Mouse (Mus musculus): ENCODE data around the gene Pdk2. TPM values are rescaled to one million over a fixed set of nuclear protein-coding genes. Genes with fewer than 3 reads are reported as not detected.
"Not testable (repeated sequence)": the region's sequence is repeated elsewhere in the genome, so short reads cannot be mapped to it uniquely, and the experiment has no call there.

Gene Pdk2
- polyA plus RNA-seq, 2 experiments from 2014 or later, result 8.5 to 13.3 TPM

DNA sequence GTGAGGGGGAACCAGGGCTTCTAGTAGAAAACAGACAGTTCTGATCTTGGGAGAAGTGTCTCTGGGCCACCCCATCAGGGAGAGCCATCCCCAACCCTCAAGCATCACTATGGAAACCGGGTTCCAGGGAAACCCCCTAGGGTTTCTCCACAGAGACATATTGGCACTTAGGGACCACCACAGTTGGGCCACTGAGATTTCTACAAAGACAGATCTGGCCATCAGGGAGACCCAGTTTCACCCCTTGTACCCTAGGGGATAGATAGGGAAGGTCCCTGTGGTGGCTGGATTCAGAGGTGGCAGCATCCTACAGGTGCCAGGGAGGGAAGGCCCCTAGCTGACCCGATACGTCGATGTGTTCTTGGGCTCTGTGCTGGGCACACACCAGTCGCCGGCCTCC, 14.3 kb downstream of the Pdk2 start:
- no peak for ATAC-seq

DNA sequence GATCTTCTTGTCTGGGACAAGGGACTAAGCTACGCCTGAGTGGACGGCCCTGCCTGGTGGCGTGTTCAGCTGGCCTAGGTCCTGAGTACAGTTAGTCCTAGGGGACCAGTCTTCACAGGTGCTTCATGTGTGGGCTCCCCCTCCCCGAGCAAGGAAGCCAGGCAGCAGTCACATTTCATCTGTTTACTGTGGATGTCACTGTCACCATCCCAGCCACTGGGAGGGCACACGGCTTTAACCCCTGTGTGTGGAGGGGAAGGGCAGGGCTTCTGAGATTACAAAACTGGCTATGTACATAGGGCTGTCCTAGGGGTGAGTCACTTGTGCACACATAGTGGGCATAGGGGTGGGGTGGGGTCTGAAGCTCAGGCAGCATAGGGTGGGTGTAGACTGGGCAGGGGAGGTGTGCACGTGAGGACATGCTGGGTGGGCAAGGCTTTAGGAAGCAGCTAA, 15.0 kb downstream of the Pdk2 start:
- no peak for ATAC-seq

DNA sequence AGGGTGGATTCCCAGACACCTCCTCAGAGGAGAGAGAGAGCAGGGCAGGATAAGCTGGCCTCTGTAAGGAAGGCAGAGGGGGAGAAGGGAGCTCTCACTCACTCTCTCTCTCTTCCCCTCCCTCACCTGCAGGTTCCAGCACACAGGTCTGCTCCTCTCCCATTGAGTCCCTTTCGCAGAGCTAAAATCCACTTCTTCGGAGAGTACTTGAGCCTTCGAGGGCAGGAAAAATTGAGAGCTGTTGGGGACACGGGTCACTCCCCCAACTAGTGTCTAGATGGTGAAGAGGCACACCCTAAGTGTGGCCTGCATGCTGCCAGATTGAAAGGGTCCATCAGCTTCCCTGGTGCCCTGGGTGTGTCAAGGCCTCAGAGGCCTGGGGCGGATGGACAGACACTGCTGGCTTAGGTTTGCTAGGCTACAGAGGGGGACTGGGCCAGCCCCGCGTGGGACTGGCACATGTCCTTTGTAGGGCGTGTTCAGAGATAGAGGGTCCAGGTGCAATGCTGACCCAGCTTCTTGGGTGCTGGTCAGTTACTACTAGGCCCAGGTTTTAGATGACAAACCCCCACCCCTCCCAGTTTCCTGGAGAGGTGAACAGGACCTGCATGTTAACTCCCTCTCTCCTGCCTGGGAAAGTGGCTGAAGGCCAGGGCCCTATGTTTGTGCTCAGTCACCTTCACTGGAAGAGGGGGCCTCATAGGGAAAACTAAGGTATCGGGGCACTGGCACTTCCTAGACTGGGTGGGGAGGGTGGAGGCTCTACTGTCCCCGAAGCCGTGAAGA, 15.7 kb downstream of the Pdk2 start:
- ATAC-seq, result no peak

DNA sequence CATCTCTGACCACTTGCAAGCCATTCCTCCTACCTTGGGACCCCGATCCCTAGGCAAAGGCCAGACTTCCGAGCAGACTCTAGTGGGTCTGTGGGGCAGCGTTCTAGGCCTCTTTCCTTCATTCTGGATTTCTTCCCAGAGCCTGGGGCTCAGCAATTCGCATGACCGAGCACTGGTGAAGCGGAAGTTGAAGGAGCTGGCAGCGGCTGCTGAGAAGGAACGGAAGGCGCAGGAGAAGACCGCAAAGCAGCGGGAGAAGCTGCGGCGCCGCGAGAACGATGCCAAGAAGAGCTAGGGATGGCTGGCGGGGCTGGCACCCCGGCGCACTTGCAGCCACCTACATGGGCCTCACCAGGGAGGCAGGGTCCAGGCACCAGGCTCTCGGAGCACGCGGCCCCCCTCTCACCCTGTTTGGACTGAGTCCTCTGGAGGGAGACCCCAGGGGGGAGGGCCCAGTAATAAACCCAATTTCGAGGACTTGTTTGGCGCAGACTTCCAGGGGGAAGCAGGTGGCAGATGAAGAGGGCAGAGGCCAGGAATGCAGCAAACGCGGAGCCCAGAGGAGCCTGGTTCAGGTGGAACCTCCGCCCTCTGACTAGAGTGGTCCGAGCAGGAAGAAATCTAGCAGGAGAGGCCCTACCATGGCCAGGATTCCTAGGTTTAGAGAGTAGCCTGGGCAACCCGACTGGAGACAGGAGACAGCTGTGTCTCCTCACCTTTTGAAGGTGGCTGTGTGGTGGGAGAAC, 16.5 kb downstream of the Pdk2 start:
- ATAC-seq, result no peak

DNA sequence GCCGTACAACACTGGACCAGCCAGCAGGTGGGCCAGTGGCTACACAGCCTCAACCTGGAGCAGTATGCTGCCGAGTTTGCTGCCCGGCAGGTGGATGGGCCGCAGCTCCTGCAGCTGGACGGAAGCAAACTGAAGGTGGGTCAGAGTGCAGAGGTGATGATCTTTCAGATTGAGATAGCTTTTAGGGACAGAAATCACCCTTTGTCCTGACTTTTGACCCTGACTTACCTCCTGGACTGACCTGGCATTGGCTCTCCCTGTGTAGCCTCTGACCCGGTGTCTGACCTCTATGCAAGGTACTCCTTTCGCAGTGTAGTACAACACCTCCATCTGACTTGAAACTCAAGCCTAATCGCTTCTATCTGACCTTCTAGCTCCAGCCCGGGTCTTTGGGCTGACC, 17.7 kb downstream of the Pdk2 start:
- no peak for ATAC-seq

DNA sequence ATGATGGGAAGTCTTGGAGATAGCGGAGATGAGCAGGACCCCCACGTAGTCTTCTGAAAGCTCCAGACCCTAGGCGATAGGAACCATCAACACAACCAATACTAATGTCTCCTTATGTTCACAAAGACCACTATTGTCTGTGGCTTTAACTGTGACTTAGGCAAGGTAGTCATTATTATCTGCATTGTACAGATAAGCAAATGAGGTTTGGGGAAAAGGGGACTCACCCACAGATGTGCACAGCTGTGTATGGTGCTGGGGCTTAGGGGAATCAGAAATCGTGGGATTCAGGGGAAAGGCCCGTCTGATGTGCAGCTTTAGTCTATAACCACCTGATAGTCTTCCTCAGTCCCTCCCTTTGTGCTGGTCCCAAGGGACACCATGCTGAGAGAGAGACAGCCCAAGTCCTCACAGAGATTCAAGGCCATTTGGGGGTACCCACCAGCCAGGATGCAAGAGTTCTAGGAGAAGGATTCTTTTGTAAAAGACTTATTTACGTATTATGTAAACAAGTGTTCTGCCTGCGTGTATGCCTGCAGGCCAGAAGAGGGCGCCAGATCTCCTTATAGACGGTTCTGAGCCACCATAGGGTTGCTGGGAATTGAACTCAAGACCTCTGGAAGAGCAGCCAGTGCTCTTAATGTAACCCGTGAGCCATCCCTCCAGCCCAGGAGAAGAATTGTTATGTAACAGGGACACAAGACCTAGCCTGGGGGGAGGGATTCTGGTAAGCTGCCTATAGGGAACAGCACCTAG, 18.7 kb downstream of the Pdk2 start:
- ATAC-seq, result no peak

DNA sequence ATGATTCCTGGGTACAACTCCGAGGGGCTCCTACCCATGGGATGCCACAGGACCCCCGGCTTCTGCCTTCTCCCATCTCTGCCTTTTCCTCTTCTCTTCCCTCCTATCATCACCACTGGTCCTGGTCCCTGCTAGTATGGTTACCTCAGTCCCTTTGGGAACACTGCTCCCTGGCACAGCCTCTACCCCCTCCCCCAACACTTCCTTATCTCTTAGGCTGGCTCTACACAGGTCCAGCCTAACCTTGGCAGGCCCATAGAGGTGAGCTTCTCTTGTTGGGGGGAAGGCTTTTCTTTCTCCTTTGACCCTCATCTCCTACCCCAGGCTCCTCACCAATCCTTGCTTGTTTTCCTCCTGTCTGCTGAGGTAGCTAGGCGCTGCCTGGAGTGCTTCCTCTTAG, 25.7 kb downstream of the Pdk2 start:
- ATAC-seq, result no peak

DNA sequence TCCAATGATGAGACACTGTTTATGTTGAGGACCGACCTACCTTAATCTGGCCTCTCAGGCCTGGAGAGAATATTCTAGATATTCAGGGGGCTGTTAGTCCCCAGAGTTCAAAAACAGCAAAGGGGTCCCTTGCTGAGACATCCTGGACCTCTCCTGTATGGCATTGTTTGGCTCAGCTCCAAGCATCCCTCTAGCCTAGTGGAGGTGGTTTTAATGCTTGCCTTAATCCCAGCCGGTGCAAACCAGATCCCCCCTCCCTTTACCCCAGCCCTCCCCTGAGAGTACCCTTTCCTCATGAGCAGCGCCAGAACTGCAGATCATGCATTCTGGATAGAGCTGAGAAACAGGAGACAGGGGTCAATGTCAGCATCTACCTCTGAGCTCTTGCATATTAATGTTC, 28.7 kb downstream of the Pdk2 start:
- ATAC-seq, result no peak

DNA sequence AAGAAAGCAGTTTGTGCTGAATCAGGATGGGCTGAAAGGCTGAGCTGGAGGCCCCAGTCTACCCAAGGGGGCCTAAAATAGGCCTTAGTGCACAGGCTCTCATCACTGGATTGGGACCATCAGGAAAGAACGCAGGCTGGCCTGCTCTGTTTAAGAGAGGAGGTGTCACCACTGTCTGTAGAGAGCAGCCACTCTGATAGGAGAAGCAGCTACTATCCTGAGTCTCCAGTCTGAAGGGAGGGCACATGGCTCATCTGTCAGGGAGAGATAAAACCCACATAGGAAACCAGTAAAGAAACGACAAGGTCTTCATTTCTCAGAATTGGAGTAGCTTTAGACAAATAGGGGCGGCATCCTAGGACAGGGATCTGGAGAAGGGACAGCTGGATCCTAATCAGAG, 29.1 kb downstream of the Pdk2 start:
- no peak for ATAC-seq

DNA sequence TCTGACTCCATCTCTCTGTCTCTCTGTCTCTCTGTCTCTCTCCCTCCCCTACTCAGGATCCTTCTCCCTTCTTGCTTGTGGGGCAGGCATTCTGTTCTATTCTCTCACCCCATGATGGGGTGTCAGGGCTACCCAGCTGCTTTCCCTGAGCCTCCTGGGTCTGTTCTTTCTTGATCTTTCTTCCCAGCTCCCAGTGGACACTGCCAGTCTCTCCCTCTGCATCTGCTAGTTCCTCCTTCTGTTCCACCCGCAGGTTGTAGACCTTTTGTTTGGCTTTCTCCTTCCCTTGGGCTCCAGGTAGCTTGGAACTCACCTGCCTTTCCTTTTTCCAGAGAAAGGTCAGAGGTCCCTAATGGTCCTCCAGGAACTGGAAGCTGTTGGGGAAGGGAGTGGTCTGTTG, 29.7 kb downstream of the Pdk2 start:
- no peak for ATAC-seq

DNA sequence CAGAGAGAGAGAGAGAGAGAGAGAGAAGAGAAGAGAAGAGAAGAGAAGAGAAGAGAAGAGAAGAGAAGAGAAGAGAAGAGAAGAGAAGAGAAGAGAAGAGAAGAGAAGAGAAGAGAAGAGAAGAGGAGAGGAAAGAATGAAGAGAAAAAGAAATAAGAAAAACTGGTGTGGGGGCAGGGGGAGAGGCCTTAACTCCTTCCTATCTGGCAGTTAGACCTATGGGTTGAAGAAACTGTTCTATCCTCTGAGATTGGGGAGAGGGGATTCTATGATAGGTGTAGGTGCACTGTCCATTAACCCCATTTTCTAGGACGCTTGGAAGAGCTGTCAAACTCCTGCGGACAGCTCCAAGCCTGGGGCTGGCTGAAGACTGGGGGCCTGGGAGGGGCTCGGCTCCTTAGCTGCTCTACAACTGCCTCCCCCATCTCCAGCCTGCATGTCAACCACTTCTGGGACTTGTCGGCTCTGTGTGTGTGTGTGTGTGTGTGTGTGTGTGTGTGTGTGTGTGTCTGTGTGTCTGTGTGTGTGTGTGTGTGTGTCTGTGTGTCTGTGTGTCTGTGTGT, 30.2 kb downstream of the Pdk2 start:
- ATAC-seq, result not testable (repeated sequence)

DNA sequence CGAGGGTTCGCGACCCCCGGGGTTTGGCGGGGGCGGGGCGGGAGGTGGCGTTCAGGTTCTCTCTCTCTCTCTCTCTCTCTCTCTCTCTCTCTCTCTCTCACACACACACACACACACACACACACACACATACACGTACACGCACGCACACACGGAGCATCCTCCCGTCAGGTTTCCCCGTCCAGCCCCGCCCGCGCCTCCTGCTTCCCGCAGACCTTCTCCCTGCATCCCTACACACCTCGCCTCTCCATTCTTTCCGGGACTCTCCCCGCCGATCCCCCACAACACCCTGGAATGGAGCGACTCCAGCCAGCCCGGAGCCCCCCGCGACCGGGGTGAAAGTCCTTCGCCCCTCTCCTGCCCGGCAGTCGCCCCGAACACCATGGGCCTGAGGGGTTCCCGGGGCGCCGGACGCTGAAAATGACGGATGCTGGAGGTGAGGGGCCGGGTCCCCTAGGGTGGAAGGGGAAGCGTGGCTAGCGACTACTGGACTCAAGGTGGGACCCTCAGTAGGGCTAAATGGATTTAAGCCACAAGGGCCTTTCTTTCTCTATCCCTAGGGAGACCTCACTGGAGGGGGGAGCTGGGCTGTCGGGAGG, 30.9 kb downstream of the Pdk2 start:
- ATAC-seq, result no peak

DNA sequence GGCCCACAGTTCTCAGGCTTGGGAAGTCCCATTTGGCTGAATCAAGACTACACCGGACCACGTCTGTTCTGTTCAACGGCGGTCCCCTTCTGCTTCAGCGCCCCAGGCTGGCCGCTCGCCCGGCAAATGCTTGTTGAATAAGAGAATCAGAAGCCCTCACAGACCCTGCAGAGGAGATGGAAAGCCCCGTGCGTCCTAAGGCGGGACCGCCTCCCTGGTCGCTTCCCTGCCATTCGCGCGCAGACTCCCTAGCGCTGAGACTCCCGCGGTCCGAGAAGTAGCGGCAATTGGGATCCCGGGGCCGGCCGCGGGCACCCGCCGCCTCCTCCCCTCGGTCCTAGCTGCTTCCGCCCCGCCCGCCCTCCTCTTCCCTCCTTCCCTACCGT, 31.5 kb downstream of the Pdk2 start, which contains the start of gene Samd14:
TSS of gene Samd14 (plus strand) at position 251 of the 386 bp plus-strand sequence.
- ATAC-seq, result peak; percentile 18

DNA sequence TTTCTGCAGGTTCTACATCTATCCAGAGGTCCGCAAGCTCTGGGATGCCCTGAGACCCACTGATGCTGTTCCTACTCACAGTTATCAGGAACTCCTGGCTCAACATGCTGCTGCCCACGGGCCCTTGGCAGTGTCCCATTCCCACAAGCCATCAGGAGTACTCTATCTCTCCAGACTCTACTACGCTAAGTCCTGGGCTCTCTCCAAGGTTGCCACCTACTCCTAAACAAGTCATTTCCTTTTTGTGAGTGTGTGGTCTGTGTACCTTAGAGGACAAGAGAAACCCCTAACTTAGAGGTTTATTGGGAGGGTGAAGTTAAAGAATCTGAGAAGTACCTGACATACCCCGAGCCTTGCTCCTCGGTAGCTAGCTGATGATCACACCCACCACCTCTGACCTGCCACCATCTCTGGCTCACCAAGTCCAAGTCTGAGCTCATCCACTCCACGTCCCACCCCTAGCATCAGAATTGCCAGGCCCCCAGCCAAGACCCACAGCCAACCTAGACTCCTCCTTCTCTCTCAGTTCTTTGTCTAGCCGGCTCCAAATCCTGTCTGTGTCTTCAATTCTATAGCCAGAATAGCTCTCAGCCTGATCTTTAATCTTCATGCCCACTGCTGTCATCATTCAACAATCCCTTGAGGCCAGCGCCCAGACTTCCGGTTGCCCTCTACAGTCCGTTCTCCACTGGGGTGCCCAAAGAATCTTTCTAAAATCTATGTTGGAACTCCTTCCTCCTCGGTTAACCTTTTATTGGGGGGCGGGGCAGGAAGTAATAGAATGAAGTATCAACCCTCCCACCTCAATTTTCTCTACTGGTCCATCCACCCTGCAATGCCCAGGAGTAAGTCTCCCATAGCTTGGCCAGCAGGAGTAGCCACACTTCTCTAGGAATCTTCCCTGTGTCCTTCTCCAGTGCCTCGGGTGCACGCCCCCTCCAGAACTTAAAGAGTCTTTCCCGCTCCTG, 32.2 kb downstream of the Pdk2 start:
- ATAC-seq, result peak; percentile 46

DNA sequence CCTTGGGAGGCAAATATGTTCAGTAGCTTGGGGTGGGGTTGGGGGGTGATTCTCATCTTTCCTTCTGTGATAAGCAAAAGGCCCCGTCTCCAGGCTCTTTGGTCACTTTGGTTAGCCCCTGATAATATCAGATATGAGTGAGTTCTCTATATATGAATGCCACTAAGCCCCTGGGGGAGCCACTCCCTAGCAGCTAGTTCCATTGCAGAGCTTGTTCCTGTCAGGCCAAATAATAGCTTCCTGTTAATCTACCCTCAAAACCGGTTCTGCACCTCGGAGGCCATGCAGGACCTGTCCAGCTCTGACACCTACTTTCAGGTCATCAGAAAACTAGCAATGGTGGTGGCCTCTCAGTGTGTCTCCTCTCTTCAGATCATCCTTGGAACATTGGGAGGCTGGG, 33.7 kb downstream of the Pdk2 start:
- no peak for ATAC-seq

DNA sequence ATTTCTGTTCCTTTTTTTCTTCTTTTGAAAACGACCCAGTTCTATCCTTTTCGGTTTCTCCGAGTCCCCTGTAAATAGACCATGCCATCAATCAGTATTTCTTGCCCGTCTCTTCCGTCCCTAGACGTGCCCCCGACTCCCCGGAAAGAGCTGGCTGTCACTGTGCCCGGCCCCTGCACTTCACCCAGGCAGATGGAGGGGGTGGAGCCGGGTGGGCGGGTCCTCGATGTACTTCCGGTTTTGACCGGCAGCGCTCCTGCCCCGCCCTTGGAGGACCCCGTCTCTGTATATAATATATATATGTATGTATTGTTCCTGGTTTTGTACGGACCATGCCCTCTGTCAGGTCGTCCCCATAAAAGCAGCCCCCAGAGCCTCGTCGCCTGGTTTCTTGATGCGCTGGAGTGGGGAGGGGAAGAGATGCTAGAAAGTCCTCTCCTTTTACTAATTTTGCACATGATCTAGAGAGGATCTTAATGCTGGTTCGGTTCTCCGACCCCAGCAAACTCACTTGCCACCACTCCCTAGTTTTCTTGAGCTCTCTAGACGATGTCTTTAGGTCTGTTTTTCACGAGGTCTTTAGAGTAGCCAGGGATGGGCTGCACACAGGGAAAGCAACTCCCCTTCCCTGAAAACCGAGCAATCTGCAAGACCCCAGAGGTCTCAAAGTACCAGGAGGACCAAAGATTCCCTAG, 34.5 kb downstream of the Pdk2 start:
- ATAC-seq, result peak; percentile 73

DNA sequence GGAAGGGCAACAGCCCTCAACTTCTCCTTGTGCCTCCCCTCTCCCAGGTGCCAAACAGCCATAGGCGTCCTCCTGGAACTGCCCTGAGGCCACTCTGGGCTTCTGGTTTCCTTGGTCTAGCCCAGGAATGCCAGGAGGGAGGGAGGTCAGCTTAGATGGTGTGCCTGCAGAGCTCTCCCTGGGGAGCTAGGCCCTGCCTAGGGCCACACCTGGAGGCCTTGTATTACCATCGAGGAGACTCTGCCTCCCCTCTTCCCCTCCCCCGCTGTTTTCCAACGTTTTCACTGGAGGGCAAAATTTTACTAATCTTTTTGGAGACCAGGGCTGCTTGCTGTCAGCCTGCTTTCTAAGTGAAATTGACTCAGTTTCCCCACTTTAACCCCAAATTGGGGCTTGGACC, 35.1 kb downstream of the Pdk2 start:
- no peak for ATAC-seq

DNA sequence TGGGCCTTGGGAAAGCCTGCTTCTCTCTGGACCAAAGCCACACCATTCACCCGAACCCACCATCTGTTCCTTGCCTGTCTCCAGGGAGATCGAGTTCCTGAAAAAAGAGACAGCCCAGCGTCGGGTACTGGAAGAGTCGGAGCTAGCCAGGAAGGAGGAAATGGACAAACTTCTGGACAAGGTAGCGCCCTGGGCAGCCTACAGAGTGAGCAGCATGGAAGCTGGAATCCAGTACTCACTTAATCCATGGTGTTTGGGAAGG, 36.3 kb downstream of the Pdk2 start:
- no peak for ATAC-seq

DNA sequence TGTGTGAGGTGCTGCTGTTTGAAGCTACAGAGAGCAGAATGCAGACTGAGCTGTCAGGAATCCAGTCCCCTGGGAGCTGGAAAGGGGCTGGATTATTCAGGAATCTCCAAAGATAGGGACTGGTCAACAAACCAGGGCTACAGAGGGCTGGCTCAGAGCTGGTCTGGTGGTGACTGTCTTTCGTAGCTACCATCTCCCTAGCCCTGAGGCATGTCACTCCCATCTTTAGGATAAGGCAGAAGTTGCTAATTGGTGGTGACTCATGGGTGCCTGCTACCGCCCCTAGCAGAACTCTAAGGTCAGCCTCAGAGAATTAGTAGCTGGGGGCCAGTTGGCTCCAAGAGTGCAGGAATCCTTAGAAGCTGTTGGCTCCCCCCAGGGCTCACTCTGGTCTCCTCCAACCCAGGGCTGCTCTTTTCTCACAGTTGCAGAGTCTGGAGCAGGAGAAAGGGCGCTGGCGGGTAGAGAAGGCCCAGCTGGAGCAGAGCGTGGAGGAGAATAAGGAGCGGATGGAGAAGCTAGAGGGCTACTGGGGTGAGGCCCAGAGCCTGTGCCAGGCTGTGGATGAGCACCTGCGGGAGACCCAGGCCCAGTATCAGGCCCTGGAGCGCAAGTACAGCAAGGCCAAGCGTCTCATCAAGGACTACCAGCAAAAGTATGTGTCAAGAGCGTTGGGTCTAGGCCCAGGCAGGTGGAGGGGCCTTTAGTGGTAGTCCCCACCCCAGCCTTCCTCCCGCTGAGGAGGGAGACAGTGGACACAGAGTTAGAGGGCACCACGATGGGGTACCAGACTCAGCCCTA, 36.8 kb downstream of the Pdk2 start:
- ATAC-seq, result no peak

DNA sequence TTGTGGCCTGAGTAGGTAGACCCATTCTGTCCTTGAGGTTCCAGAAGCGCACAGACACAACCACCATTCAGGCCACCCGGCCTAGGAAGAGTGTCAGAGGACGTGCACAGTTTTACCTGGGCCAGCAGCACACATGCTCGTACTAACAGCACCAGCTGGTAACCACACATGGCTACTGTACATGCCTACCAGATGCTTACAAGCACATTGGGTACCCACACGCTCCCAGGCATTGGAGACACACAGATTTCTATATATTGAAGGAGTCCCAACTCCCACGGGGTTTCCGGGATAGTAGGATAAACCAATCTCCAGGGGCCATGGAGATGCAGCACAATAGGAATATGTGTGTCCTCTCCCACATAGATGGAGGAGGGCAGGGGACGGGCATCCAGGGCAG, 38.4 kb downstream of the Pdk2 start:
- ATAC-seq, result no peak
